8 mouse cellular contexts compared by ENCODE assay signal in genomic region chr8:78820673-78821310, GRCm38 (mm10). TPM values are rescaled to one million over a fixed set of nuclear protein-coding genes. Genes with fewer than 3 reads are reported as not detected.
DNase-seq lines count a peak whose midpoint lies in the region; ATAC-seq lines count a peak whose summit lies in the region.

Gene Lsm6, minus strand, starts transcription at chr8:78821140.

- peak; percentile 84 for ATAC-seq in CD4-positive, CD25-positive, alpha-beta regulatory T cell, adult 4 months
- peak; percentile 85 for ATAC-seq in heart, embryonic 14.5 days (ENCODE audit: insufficient number of reproducible peaks, insufficient read depth, low FRiP score, low read depth)
- peak; percentile 95 for ATAC-seq in liver, embryonic 13.5 days (ENCODE audit: low read depth)
- ATAC-seq in stomach, embryonic 16.5 days (ENCODE audit: insufficient read depth, low FRiP score) = peak; percentile 93

- peak within 1 kb of the TSS; percentile 83 to 92 for H3K4me3 ChIP-seq in heart, embryonic 14.5 days (ENCODE audit: control insufficient read depth in 1 of 2, insufficient read depth in 1 of 2, low read depth in 1 of 2, low read length in 2 of 2)
- H3K4me3 ChIP-seq in liver, embryonic 13.5 days (replicated peaks) = peak within 1 kb of the TSS; percentile 84
- H3K4me3 ChIP-seq in stomach, embryonic 16.5 days (replicated peaks; ENCODE audit: low read length) = peak within 1 kb of the TSS; percentile 86

- peaks cover 0 to 15% of the 10 kb centered on the region in 2 experiments; a peak in 1 of 4 replicates for H3K4me1 ChIP-seq in heart, embryonic 14.5 days (ENCODE audit: control insufficient read depth in 2 of 2, insufficient read depth in 2 of 2, low read length in 2 of 2)
- peaks cover 20% of the 10 kb centered on the region for H3K4me1 ChIP-seq in liver, embryonic 13.5 days (replicated peaks)
- H3K4me1 ChIP-seq in stomach, embryonic 16.5 days (ENCODE audit: control insufficient read depth, insufficient read depth, low read length) = peaks cover 27% of the 10 kb centered on the region

- no peaks in the 10 kb centered on the region for H3K27me3 ChIP-seq in heart, embryonic 14.5 days (ENCODE audit: control insufficient read depth, insufficient read depth, low read length)
- H3K27me3 ChIP-seq in liver, embryonic 13.5 days = no peaks in the 10 kb centered on the region
- no peaks in the 10 kb centered on the region for H3K27me3 ChIP-seq in stomach, embryonic 16.5 days (ENCODE audit: control insufficient read depth, insufficient read depth, low read length)

- peak within 1 kb of the TSS; percentile 87 for H3K9ac ChIP-seq in heart, embryonic 14.5 days (ENCODE audit: low read length)
- H3K9ac ChIP-seq in liver, embryonic 13.5 days = peak within 1 kb of the TSS; percentile 84
- peak within 1 kb of the TSS; percentile 95 for H3K9ac ChIP-seq in stomach, embryonic 16.5 days (ENCODE audit: low read length)

- H3K4me2 ChIP-seq in heart, embryonic 14.5 days (ENCODE audit: low read length) = peak within 1 kb of the TSS; percentile 76
- peak within 1 kb of the TSS; percentile 72 for H3K4me2 ChIP-seq in liver, embryonic 13.5 days
- H3K4me2 ChIP-seq in stomach, embryonic 16.5 days (ENCODE audit: low read depth, low read length) = peak within 1 kb of the TSS; percentile 74

- peak; percentile 97 for DNase-seq in c-Kit-negative CD71-positive TER-119-positive erythroid progenitor cells, embryonic 14.5 days (ENCODE audit: low read depth, low spot score)
- DNase-seq in fibroblast of lung, adult 2 months (ENCODE audit: low read depth) = peak; percentile 90
- DNase-seq in kidney, postnatal 14 days = peak; percentile 98
- peak; percentile 93 for DNase-seq in liver, embryonic 13.5 days
- peak; percentile 99 for DNase-seq in neural tube, embryonic 10.5 days (ENCODE audit: extremely low spot score, low spot score)

- 0% methylated on average over 69 of the region's 70 CpGs for WGBS in heart, embryonic 14.5 days
- under 1% methylated on average over 66 of the region's 70 CpGs for WGBS in liver, embryonic 13.5 days (ENCODE audit: insufficient replicate concordance)
- WGBS in stomach, embryonic 16.5 days = under 1% methylated on average over 70 of the region's 70 CpGs

- H3K9me3 ChIP-seq in heart, embryonic 14.5 days (ENCODE audit: control insufficient read depth, low read length) = no peaks in the 10 kb centered on the region
- no peaks in the 10 kb centered on the region for H3K9me3 ChIP-seq in liver, embryonic 13.5 days (replicated peaks)
- H3K9me3 ChIP-seq in stomach, embryonic 16.5 days (replicated peaks; ENCODE audit: control insufficient read depth, low read length) = no peaks in the 10 kb centered on the region

- H3K27ac ChIP-seq in heart, embryonic 14.5 days (replicated peaks in 1 of 2; ENCODE audit: control insufficient read depth in 1 of 2, insufficient read depth in 1 of 2, low read depth in 2 of 2, low read length in 2 of 2) = peak within 1 kb of the TSS; percentile 93 to 96
- peak within 1 kb of the TSS; percentile 92 for H3K27ac ChIP-seq in liver, embryonic 13.5 days
- H3K27ac ChIP-seq in stomach, embryonic 16.5 days (ENCODE audit: low read length) = peak within 1 kb of the TSS; percentile 98

- peaks cover 17% of the 10 kb centered on the region; the same call in 1 of the 2 replicates for H3K36me3 ChIP-seq in heart, embryonic 14.5 days (ENCODE audit: control insufficient read depth, insufficient read depth, low read length)
- H3K36me3 ChIP-seq in liver, embryonic 13.5 days = peaks cover 30% of the 10 kb centered on the region
- H3K36me3 ChIP-seq in stomach, embryonic 16.5 days (ENCODE audit: control insufficient read depth, insufficient read depth, low read length) = no peaks in the 10 kb centered on the region

RNA-seq across cellular contexts. Expression of gene Lsm6, which starts in this region (rescaled TPM):
- polyA plus RNA-seq in CD4-positive, CD25-positive, alpha-beta regulatory T cell, adult 4 months (2017; shearing (Covaris generic)) = 100 to 1,000 TPM; 132 to 148 TPM
- 192 and 196 TPM in 2 replicates for polyA plus RNA-seq in heart, embryonic 14.5 days (2014; fragmentation: Nextera tagmentation; extraction: Ambion mirVana)
- polyA plus RNA-seq in liver, embryonic 13.5 days (2015; fragmentation: Nextera tagmentation; extraction: Ambion mirVana) = 126 and 130 TPM in 2 replicates
- polyA plus RNA-seq in stomach, embryonic 16.5 days (2015; fragmentation: Nextera tagmentation; extraction: Ambion mirVana) = 178 and 197 TPM in 2 replicates

Comparison
In these comparisons a context has a peak if more than half of its experiments do, and no peak if none do; other contexts are left out.
1. Peak in every context shown above with its lines: DNase-seq, ATAC-seq, H3K4me3 ChIP-seq and H3K27ac ChIP-seq.